Mouse (Mus musculus) spleen, postnatal 36 days (tissue): ENCODE results near the gene Spocd1.

Experiments used
- DNase-seq, 2 experiments: peaks; one replicate each; pipeline ENCODE4 v3.0.0; 2022; ENCODE audit warnings: low spot score in 2 of 2, mixed read lengths in 1 of 2

Gene Spocd1

GRCm38 (mm10) chr4:129974285-129974684 is 45.2 kb downstream of the Spocd1 start:
- no peak for DNase-seq

- no peak for DNase-seq
These were observed 48.2 kb downstream of the Spocd1 start for GRCm38 (mm10) chr4:129977256-129977655.

GRCm38 (mm10) chr4:129978227-129978626 is 49.2 kb downstream of the Spocd1 start:
- DNase-seq, result no peak

GRCm38 (mm10) chr4:129978930-129979329 is 49.9 kb downstream of the Spocd1 start:
- DNase-seq, result no peak

GRCm38 (mm10) chr4:129981657-129982056 is 52.6 kb downstream of the Spocd1 start:
- no peak for DNase-seq

- DNase-seq, result no peak
These were observed 54.0 kb downstream of the Spocd1 start for GRCm38 (mm10) chr4:129983046-129983445.

GRCm38 (mm10) chr4:129983764-129984420 is 54.8 kb downstream of the Spocd1 start:
- DNase-seq, result peak; percentile 22 to 45

GRCm38 (mm10) chr4:129984421-129985061 is 55.5 kb downstream of the Spocd1 start, which contains the start of gene Adgrb2:
TSS of gene Adgrb2 (plus strand) at chr4:129984870.
- DNase-seq, result no peak

GRCm38 (mm10) chr4:129985161-129985670 is 56.2 kb downstream of the Spocd1 start:
- no peak for DNase-seq

- peak; percentile 30 to 35 for DNase-seq
These were observed 56.8 kb downstream of the Spocd1 start for GRCm38 (mm10) chr4:129985671-129986441.

GRCm38 (mm10) chr4:129987825-129988504 is 58.9 kb downstream of the Spocd1 start:
- peak; percentile 44 to 50 for DNase-seq

GRCm38 (mm10) chr4:129989925-129990324 is 60.9 kb downstream of the Spocd1 start:
- DNase-seq, result no peak

- no peak for DNase-seq
These were observed 63.7 kb downstream of the Spocd1 start for GRCm38 (mm10) chr4:129992720-129993119.

GRCm38 (mm10) chr4:129993213-129993612 is 64.2 kb downstream of the Spocd1 start:
- DNase-seq, result no peak

- no peak for DNase-seq
These were observed 65.1 kb downstream of the Spocd1 start for GRCm38 (mm10) chr4:129993944-129994695.

- no peak for DNase-seq
These were observed 65.7 kb downstream of the Spocd1 start for GRCm38 (mm10) chr4:129994728-129995127.

- no peak for DNase-seq
These were observed 66.2 kb downstream of the Spocd1 start for GRCm38 (mm10) chr4:129995255-129995654.

- DNase-seq, result no peak
These were observed 67.0 kb downstream of the Spocd1 start for GRCm38 (mm10) chr4:129996015-129996414.

GRCm38 (mm10) chr4:129998124-129998523 is 69.1 kb downstream of the Spocd1 start:
- no peak for DNase-seq

GRCm38 (mm10) chr4:130001710-130002109 is 72.7 kb downstream of the Spocd1 start:
- no peak for DNase-seq

- no peak for DNase-seq
These were observed 73.1 kb downstream of the Spocd1 start for GRCm38 (mm10) chr4:130002157-130002556.
